Mouse (Mus musculus): ENCODE measurements around the gene Rbfox3.

Gene Rbfox3

GRCm38 (mm10) chr11:118881786-118882495 is 29.5 kb downstream of the Rbfox3 start:
- DNase-seq (ENCODE audit: low spot score in 2 of 2) = no peak

GRCm38 (mm10) chr11:118879466-118880150 is 31.8 kb downstream of the Rbfox3 start:
- DNase-seq (ENCODE audit: low spot score in 2 of 2) = no peak

- DNase-seq (ENCODE audit: low spot score in 2 of 2) = no peak
Measured at GRCm38 (mm10) chr11:118878605-118879245, 32.7 kb downstream of the Rbfox3 start.

GRCm38 (mm10) chr11:118875243-118875897 is 36.0 kb downstream of the Rbfox3 start:
- DNase-seq (ENCODE audit: low spot score in 2 of 2) = no peak

- DNase-seq (ENCODE audit: low spot score in 2 of 2) = no peak
Measured at GRCm38 (mm10) chr11:118874487-118875095, 36.8 kb downstream of the Rbfox3 start.

- no peak for DNase-seq (ENCODE audit: low spot score in 2 of 2)
Measured at GRCm38 (mm10) chr11:118874022-118874421, 37.4 kb downstream of the Rbfox3 start.

- no peak for DNase-seq (ENCODE audit: low spot score in 2 of 2)
Measured at GRCm38 (mm10) chr11:118871527-118871926, 39.9 kb downstream of the Rbfox3 start.

- DNase-seq (ENCODE audit: low spot score in 2 of 2) = no peak
Measured at GRCm38 (mm10) chr11:118863360-118863759, 48.0 kb downstream of the Rbfox3 start.

- DNase-seq (ENCODE audit: low spot score in 2 of 2) = peak; percentile 78 to 79
Measured at GRCm38 (mm10) chr11:118861801-118862431, 49.5 kb downstream of the Rbfox3 start.

- no peak for DNase-seq (ENCODE audit: low spot score in 2 of 2)
Measured at GRCm38 (mm10) chr11:118861246-118861645, 50.2 kb downstream of the Rbfox3 start.

GRCm38 (mm10) chr11:118860812-118861211 is 50.6 kb downstream of the Rbfox3 start:
- no peak for DNase-seq (ENCODE audit: low spot score in 2 of 2)

- no peak for DNase-seq (ENCODE audit: low spot score in 2 of 2)
Measured at GRCm38 (mm10) chr11:118859839-118860238, 51.6 kb downstream of the Rbfox3 start.

- DNase-seq (ENCODE audit: low spot score in 2 of 2) = no peak
Measured at GRCm38 (mm10) chr11:118858305-118858704, 53.1 kb downstream of the Rbfox3 start.

- DNase-seq (ENCODE audit: low spot score in 2 of 2) = no peak
Measured at GRCm38 (mm10) chr11:118851391-118851790, 60.0 kb downstream of the Rbfox3 start.

GRCm38 (mm10) chr11:118847986-118848385 is 63.4 kb downstream of the Rbfox3 start:
- DNase-seq (ENCODE audit: low spot score in 2 of 2) = no peak

GRCm38 (mm10) chr11:118840992-118841391 is 70.4 kb downstream of the Rbfox3 start:
- DNase-seq (ENCODE audit: low spot score in 2 of 2) = no peak

GRCm38 (mm10) chr11:118838167-118838566 is 73.2 kb downstream of the Rbfox3 start:
- no peak for DNase-seq (ENCODE audit: low spot score in 2 of 2)

GRCm38 (mm10) chr11:118836889-118837288 is 74.5 kb downstream of the Rbfox3 start:
- DNase-seq (ENCODE audit: low spot score in 2 of 2) = no peak

- DNase-seq (ENCODE audit: low spot score in 2 of 2) = no peak
Measured at GRCm38 (mm10) chr11:118832793-118833481, 78.5 kb downstream of the Rbfox3 start.

- no peak for DNase-seq (ENCODE audit: low spot score in 2 of 2)
Measured at GRCm38 (mm10) chr11:118831730-118832129, 79.7 kb downstream of the Rbfox3 start.
